Mouse (Mus musculus): ENCODE measurements around the gene Ndufa9.

DNA sequence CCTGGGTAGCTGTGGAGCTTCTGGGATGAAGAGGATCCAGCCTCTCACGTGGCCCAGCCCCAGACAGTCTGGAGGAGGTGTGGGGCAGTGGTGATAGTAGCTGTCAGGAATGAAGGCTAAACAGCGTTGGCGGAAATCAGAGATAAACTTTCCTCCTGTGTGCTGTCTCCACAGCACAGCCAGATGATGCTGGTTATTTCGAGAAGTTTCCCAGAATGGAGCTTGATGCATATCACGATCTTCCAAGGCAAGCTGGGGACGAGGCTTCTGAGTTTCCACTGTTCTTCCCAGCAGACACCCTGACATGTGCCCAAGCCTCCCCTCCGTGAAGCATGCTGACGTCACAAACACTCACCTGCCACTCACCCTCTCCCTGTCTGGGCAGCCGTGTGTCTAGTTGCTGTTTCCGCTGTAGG lies 65.3 kb downstream of the Ndufa9 start:
- TF ChIP-seq CTCF (IDR thresholded peaks at IDR 0.05; ENCODE audit: borderline replicate concordance, control insufficient read depth, extremely low read depth, insufficient read depth, low read length, poor library complexity) (no peak), POLR2A (IDR thresholded peaks at IDR 0.05; ENCODE audit: control insufficient read depth, extremely low read depth, insufficient read depth, low read length, poor library complexity) (no peak)
